Mouse (Mus musculus) heart, embryonic 15.5 days (tissue): ENCODE data around the gene Rora. TPM values are rescaled to one million over a fixed set of nuclear protein-coding genes. Genes with fewer than 3 reads are reported as not detected.

Experiments
- ATAC-seq: fragments of 200-750 bp; cut with Nextera tagmentation; replicated peaks from 2 replicates; pipeline ENCODE4 v1.8.0; 2017; ENCODE audit warnings: low read depth, moderate TSS enrichment; ENCODE audit not compliant: insufficient number of reproducible peaks, insufficient read depth, low FRiP score
- H3K27ac ChIP-seq: fragments of 300-500 bp; sonication (generic); 2 replicates; pipeline ENCODE4 v1.5.1; 2015; ENCODE audit warnings: mild to moderate bottlenecking, inconsistent platforms
- H3K27me3 ChIP-seq: fragments of 300-500 bp; sonication (generic); 2 replicates; pipeline ENCODE4 v1.6.1; 2015; ENCODE audit warnings: inconsistent platforms
- H3K36me3 ChIP-seq: fragments of 300-500 bp; sonication (generic); 2 replicates; pipeline ENCODE4 v1.6.1; 2015; ENCODE audit warnings: mild to moderate bottlenecking, inconsistent platforms
- H3K4me1 ChIP-seq: fragments of 300-500 bp; sonication (generic); replicated peaks from 2 replicates; pipeline ENCODE4 v1.6.1; 2015; ENCODE audit warnings: inconsistent platforms
- H3K4me2 ChIP-seq: fragments of 300-500 bp; sonication (generic); 2 replicates; pipeline ENCODE4 v1.6.1; 2015; ENCODE audit warnings: inconsistent platforms, mild to moderate bottlenecking, moderate library complexity
- H3K4me3 ChIP-seq: fragments of 300-500 bp; sonication (generic); 2 replicates; pipeline ENCODE4 v1.5.1; 2015; ENCODE audit warnings: mild to moderate bottlenecking, inconsistent platforms
- H3K9ac ChIP-seq: fragments of 300-500 bp; sonication (generic); 2 replicates; pipeline ENCODE4 v1.6.1; 2015; ENCODE audit warnings: mild to moderate bottlenecking, inconsistent platforms
- H3K9me3 ChIP-seq: fragments of 300-500 bp; sonication (generic); replicated peaks from 2 replicates; pipeline ENCODE4 v1.6.1; 2016; ENCODE audit warnings: inconsistent platforms
- WGBS: fragments of 180-500 bp; shearing (Covaris S2); methylation state at CpG from one replicate; pipeline ENCODE4 v1.1.7; 2015; ENCODE audit warnings: mixed read lengths; 5-methylcytosine and 5-hydroxymethylcytosine counted together
- polyA plus RNA-seq: library from polyadenylated mRNA; unstranded; fragments of >200 nt; fragmentation: Nextera tagmentation; extraction: Ambion mirVana; gene quantifications from 2 replicates; pipeline ENCODE4 v1.2.1, GENCODE M21; 2015

Rora gene
- polyA plus RNA-seq, 1 experiment from 2014 or later, result 7.3 TPM

DNA sequence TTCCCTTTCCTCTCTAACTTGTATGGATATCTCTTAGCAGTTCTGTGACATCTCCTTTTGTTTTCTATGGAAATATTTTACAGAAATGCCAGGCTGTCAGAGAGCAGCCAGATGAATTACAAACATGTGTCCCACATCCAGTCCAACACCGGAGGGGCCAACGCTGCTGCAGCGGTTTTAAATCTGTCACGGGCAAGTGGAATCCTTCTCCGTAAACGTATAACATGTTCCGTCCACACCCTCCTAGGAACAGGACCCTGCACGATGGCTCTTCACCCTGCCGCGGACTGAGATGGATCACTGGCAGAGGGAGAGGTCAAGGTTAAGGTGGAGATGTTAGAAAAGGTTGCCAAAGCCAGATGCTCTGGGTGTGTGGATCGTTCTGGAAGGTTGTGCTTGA is 237.8 kb downstream of the Rora start:
- H3K4me2 ChIP-seq, result no peak overlapping the region
- H3K9ac ChIP-seq, result no peak overlapping the region
- no peaks in the 10 kb centered on the region for H3K27me3 ChIP-seq
- H3K9me3 ChIP-seq, result no peaks in the 10 kb centered on the region
- H3K4me1 ChIP-seq, result 0 out of 2 replicates have a peak, but pooled peaks cover 2% of the 10 kb centered on the region
- WGBS, result 81% methylated on average over 11 of the region's 11 CpGs
- H3K27ac ChIP-seq, result no peak overlapping the region
- ATAC-seq, result no peak
- no peaks in the 10 kb centered on the region for H3K36me3 ChIP-seq
- H3K4me3 ChIP-seq, result no peak overlapping the region

DNA sequence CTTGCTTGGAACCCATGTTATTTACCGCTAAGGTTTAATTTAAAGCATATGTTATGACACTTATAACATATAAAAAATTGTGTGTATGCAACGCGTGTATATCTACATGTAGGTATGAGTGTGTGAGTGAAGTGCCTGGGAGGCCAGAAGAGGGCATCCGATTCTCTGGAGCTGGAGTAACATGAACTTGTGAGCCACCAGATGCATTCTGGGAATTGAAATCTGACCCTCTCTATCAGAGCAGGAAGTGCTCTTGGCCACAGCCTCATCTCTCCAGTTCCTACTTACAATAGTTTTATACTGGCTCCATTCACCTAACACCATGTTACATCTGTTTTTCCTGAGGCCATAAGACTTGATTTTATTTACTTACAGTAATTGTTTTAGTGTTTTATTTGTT is 238.8 kb downstream of the Rora start:
- H3K36me3 ChIP-seq, result no peaks in the 10 kb centered on the region
- H3K4me3 ChIP-seq, result no peak overlapping the region
- no peak overlapping the region for H3K4me2 ChIP-seq
- no peaks in the 10 kb centered on the region for H3K27me3 ChIP-seq
- no peak for ATAC-seq
- H3K9ac ChIP-seq, result no peak overlapping the region
- WGBS, result 92% methylated on average over 4 of the region's 4 CpGs
- 0 out of 2 replicates have a peak, but pooled peaks cover 2% of the 10 kb centered on the region for H3K4me1 ChIP-seq
- H3K27ac ChIP-seq, result no peak overlapping the region
- no peaks in the 10 kb centered on the region for H3K9me3 ChIP-seq

DNA sequence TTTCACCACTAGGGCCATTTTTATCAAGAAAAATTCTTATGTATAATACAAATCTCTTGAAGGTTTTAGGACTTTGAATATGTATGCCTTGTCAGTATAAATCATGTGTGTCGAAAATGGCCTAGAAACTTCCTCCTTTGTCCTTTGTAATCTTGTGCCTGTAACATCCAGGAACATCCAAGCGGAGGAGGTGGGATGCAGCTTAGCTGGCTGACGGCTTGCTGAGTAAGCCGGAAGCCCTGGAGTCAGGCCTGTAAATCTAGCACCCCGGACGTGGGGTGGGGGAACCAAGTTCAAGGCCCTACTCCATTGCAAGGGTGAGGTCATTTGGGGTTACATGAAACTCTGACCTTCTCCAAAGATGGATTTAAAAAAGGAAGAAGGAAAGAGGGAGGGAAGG is 239.3 kb downstream of the Rora start:
- Histone ChIP-seq H3K36me3 (no peaks in the 10 kb centered on the region), H3K9me3 (no peaks in the 10 kb centered on the region), H3K27me3 (no peaks in the 10 kb centered on the region), H3K4me3 (no peak overlapping the region), H3K4me1 (0 out of 2 replicates have a peak, but pooled peaks cover 2% of the 10 kb centered on the region), H3K9ac (no peak overlapping the region), H3K27ac (no peak overlapping the region), H3K4me2 (no peak overlapping the region)
- ATAC-seq, result no peak
- 81% methylated on average over 6 of the region's 6 CpGs for WGBS

DNA sequence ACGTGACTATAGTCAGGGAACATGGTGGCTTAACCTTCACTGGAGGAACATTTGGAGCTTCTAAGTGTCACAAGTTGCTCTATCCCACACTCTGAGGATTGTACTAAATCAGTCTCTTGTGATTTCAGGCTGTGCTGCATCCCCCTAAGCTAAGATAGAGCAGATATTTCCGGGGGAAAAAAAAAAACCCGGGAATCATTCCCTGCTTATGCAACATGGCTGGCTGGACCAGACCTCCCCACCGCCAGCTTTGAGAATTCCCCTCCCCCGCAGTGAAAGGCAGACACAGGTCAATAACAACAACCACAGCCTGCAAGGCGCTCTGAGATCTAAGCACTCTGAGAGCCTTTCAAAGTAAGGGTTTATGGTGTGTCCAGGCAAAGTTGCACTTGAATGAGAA is 244.7 kb downstream of the Rora start:
- no peaks in the 10 kb centered on the region for H3K9me3 ChIP-seq
- no peak for ATAC-seq
- H3K36me3 ChIP-seq, result no peaks in the 10 kb centered on the region
- WGBS, result 66% methylated on average over 6 of the region's 6 CpGs
- no peaks in the 10 kb centered on the region for H3K27me3 ChIP-seq
- no peak overlapping the region for H3K27ac ChIP-seq
- no peak overlapping the region for H3K4me2 ChIP-seq
- no peak overlapping the region for H3K4me3 ChIP-seq
- H3K4me1 ChIP-seq, result no peaks in the 10 kb centered on the region
- H3K9ac ChIP-seq, result no peak overlapping the region

- no peak overlapping the region for H3K4me3 ChIP-seq
- no peak overlapping the region for H3K4me2 ChIP-seq
- ATAC-seq, result no peak
- no peaks in the 10 kb centered on the region; the same call in 1 of the 2 replicates for H3K27me3 ChIP-seq
- no peaks in the 10 kb centered on the region for H3K36me3 ChIP-seq
- H3K27ac ChIP-seq, result no peak overlapping the region
- H3K9ac ChIP-seq, result no peak overlapping the region
- H3K4me1 ChIP-seq, result no peaks in the 10 kb centered on the region
- H3K9me3 ChIP-seq, result no peaks in the 10 kb centered on the region
- WGBS, result 81% methylated on average over 5 of the region's 5 CpGs
These were observed 246.1 kb downstream of the Rora start for GRCm38 (mm10) chr9:68899525-68900222.

DNA sequence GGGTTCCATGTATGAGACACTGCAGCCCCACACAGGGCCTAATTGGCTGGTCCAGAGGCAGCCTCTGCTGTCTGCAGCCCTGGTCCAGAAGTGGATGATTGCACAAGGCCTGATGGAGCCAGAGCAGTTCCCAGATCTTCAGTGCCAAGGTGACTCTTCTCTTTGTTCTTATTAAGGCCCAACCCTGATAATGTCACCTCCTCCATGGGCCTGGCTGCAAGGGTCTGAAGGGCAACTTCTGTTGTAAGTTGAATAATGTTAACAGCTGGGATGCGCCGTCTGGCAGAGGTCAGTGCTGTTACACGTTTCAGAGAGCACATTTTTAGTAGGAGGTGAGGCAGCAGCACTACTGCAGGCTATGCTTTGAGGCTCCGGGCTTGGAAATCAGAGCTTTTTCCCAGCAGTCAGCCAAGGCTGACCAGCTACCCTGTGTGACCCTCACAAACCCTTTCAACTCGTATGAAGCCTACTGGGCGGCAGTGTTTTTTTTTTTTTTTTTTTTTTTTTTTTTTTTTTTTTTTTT is 252.8 kb downstream of the Rora start:
- H3K4me2 ChIP-seq, result no peak overlapping the region
- WGBS, result 60% methylated on average over 6 of the region's 6 CpGs

GRCm38 (mm10) chr9:68912483-68913151 is 259.0 kb downstream of the Rora start:
- Histone ChIP-seq H3K4me3 (no peak overlapping the region), H3K4me1 (peaks cover 4% of the 10 kb centered on the region; the same call in 1 of the 2 replicates), H3K9ac (no peak overlapping the region), H3K4me2 (no peak overlapping the region), H3K36me3 (no peaks in the 10 kb centered on the region), H3K9me3 (no peaks in the 10 kb centered on the region), H3K27me3 (no peaks in the 10 kb centered on the region), H3K27ac (no peak overlapping the region)
- 55% methylated on average over 8 of the region's 8 CpGs for WGBS
- peak; percentile 7; the same call in 1 of the 2 replicates for ATAC-seq

More for the DNA sequence above, 252.8 kb downstream of the Rora start:
- H3K27me3 ChIP-seq, result no peaks in the 10 kb centered on the region; the same call in 1 of the 2 replicates
- H3K4me1 ChIP-seq, result peaks cover 4% of the 10 kb centered on the region; the same call in 1 of the 2 replicates
- ATAC-seq, result no peak
- no peaks in the 10 kb centered on the region for H3K36me3 ChIP-seq
- no peak overlapping the region for H3K27ac ChIP-seq
- H3K9me3 ChIP-seq, result no peaks in the 10 kb centered on the region
- no peak overlapping the region for H3K4me3 ChIP-seq
- no peak overlapping the region for H3K9ac ChIP-seq

GRCm38 (mm10) chr9:68913191-68913697 is 259.7 kb downstream of the Rora start:
- no peak for ATAC-seq
- WGBS, result 76% methylated on average over 10 of the region's 10 CpGs
- Histone ChIP-seq H3K36me3 (no peaks in the 10 kb centered on the region), H3K27me3 (no peaks in the 10 kb centered on the region), H3K4me1 (peaks cover 4% of the 10 kb centered on the region; the same call in 1 of the 2 replicates), H3K4me3 (no peak overlapping the region), H3K27ac (no peak overlapping the region), H3K9ac (no peak overlapping the region), H3K9me3 (no peaks in the 10 kb centered on the region), H3K4me2 (no peak overlapping the region)

- Histone ChIP-seq H3K9ac (no peak overlapping the region), H3K36me3 (no peaks in the 10 kb centered on the region), H3K27me3 (no peaks in the 10 kb centered on the region), H3K27ac (no peak overlapping the region), H3K4me1 (peaks cover 4% of the 10 kb centered on the region; the same call in 1 of the 2 replicates), H3K4me3 (no peak overlapping the region), H3K4me2 (no peak overlapping the region), H3K9me3 (no peaks in the 10 kb centered on the region)
- no peak for ATAC-seq
- 87% methylated on average over 4 of the region's 4 CpGs for WGBS
These were observed 261.1 kb downstream of the Rora start for GRCm38 (mm10) chr9:68914541-68915275.

GRCm38 (mm10) chr9:68916741-68917140 is 263.2 kb downstream of the Rora start:
- no peaks in the 10 kb centered on the region for H3K9me3 ChIP-seq
- no peak overlapping the region for H3K4me3 ChIP-seq
- no peak overlapping the region for H3K9ac ChIP-seq
- H3K36me3 ChIP-seq, result no peaks in the 10 kb centered on the region
- no peaks in the 10 kb centered on the region for H3K27me3 ChIP-seq
- no peak for ATAC-seq
- peaks cover 4% of the 10 kb centered on the region; the same call in 1 of the 2 replicates for H3K4me1 ChIP-seq
- no peak overlapping the region for H3K27ac ChIP-seq
- H3K4me2 ChIP-seq, result no peak overlapping the region
- WGBS, result 67% methylated on average over 1 of the region's 1 CpGs

GRCm38 (mm10) chr9:68923128-68923601 is 269.6 kb downstream of the Rora start:
- H3K9ac ChIP-seq, result no peak overlapping the region
- WGBS, result 78% methylated on average over 12 of the region's 12 CpGs
- H3K27ac ChIP-seq, result no peak overlapping the region
- H3K4me3 ChIP-seq, result no peak overlapping the region
- no peaks in the 10 kb centered on the region for H3K4me1 ChIP-seq
- no peaks in the 10 kb centered on the region for H3K27me3 ChIP-seq
- no peaks in the 10 kb centered on the region for H3K36me3 ChIP-seq
- H3K9me3 ChIP-seq, result no peaks in the 10 kb centered on the region
- no peak for ATAC-seq
- no peak overlapping the region for H3K4me2 ChIP-seq
